Mouse (Mus musculus) neutrophil, adult 65 days (primary cell): ENCODE results near the gene Scamp1. TPM values are rescaled to one million over a fixed set of nuclear protein-coding genes. Genes with fewer than 3 reads are reported as not detected.

ENCODE experiments used
- total RNA-seq: library from RNA; stranded (reverse); gene quantifications from 2 replicates; pipeline ENCODE4 v1.2.4, GENCODE M21; 2023

Scamp1 gene
- total RNA-seq = 21.0 and 21.7 TPM in 2 replicates

DNA sequence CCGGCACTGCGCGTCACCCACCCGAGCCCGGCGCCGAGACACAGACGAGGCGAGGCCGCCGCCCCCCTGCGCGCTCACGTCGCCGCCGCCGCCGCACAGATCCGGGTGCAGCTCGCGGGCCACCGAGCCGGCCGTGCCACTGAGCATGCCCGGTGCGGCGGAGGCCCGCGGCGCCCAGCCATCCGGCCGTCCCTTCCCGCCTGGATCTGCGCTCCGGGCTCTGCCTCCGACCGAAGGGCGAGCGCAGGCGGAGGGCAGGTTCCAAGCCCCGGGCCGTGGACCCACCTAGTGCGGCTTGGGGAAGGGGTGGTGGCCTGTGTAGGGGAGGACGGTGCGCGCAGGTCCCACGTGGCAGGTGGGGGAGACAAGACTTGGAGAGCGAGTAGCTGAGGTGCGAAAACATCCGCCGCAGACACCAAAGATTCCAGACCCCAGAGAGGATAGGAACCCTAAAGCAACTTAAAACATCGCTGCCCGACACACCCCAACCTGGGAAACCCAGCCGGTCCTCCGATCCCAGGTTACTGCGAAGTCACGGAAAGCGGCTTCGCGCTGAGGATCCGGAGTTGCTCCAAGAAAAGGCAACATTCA is at the start of gene Scamp1:
Gene Scamp1 (minus strand): TSS at position 577 of the 591 bp plus-strand sequence.

Other genes with a start within 250 kb of the Scamp1 start
- 44.4 and 62.6 TPM in 2 replicates for gene Lhfpl2, start 228.1 kb downstream of the Scamp1 start, total RNA-seq
- 54.7 and 68.6 TPM in 2 replicates for gene Ap3b1, start 73.1 kb upstream of the Scamp1 start, total RNA-seq